Mouse (Mus musculus) cerebellum, postnatal 25 days (tissue): ENCODE data around the gene Caprin1.

Experiments
- DNase-seq, 2 experiments: peaks; one replicate each; pipeline ENCODE4 v3.0.0; 2021; ENCODE audit warnings: mixed read lengths in 2 of 2

Caprin1 gene

DNA sequence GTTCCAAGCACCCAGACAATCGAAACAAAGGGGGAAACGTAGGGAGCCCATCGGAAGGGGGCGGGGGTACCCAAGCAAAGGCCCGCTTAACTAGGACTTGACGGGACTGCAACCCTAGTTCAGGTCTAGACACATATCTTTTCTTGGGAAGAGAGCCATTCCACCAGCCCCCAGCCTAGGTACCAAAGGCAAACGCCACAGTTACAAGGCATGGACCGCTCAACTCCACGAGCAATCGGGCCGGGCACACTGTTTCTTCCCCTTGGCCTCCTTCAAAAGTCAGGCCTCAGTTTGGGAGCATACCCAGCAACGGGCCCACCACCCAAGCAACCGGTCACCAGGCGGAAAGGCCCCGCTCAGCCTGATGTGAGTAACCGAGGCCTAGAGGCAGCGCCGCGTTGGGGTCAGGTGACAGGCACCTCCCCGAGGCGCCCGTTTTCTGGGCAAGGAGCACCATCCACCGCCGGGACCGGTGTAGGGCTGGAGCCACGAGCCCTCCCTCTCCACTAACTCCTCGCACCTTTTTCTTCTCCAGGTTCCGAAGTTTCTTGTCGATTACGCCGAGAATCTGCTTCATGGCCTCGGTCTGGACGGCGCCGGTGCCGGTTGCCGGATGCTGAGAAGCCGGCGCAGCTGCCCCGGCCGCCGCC is 1.1 kb downstream of the Caprin1 start:
- peak in 1 of 2 experiments; percentile 74 for DNase-seq

- DNase-seq = peak; percentile 51 to 73
Observed at GRCm38 (mm10) chr2:103795843-103796210, 1.6 kb downstream of the Caprin1 start.

- DNase-seq = no peak
Observed at GRCm38 (mm10) chr2:103792009-103792408, 5.4 kb downstream of the Caprin1 start.

- DNase-seq = no peak
Observed at GRCm38 (mm10) chr2:103785735-103786134, 11.7 kb downstream of the Caprin1 start.

DNA sequence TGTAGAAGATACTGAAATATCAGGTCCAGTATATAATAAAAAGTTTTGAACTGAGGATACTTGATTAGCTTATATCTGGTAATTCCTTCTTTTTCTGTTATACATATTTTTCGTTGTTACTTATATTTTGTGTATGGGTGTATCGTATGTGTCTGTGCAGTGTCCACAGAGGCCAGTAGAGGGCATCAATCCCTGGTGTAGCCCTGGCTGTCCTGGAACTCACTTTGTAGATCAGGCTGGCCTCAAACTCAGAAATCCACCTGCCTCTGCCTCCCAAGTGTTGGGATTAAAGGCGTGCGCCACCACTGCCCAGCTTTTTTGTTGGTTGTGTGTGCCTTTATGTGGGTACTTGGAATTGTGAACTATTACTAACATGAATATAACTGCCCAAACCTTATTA is 12.8 kb downstream of the Caprin1 start:
- peak in 1 of 2 experiments; percentile 37 for DNase-seq

DNA sequence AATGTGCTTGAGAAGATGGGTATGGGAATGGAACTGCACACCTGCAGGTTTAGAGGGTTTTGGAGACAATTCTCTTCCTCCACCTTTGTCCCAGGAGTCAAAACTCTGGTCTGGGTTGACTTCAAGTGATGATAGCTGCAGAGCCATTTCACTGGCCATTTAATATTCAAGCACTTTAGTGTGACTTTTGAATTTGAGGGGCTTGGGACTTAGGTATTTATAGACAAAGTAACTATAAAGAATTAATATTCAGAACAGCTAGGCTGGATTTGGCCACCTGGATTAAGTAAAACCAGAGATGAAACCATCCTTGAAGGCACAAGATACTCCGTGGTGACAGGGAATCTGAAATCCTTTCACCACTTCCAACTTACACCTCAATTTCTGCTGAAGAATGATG is 35.0 kb downstream of the Caprin1 start:
- no peak for DNase-seq

- DNase-seq = no peak
Observed at GRCm38 (mm10) chr2:103761993-103762392, 35.5 kb downstream of the Caprin1 start.

- DNase-seq = peak; percentile 99
Observed at GRCm38 (mm10) chr2:103760906-103761716, 36.3 kb downstream of the Caprin1 start, which contains the start of gene Nat10. Nat10 (minus strand) TSS chr2:103761270.

- DNase-seq = no peak
Observed at GRCm38 (mm10) chr2:103760421-103760820, 37.0 kb downstream of the Caprin1 start.

DNA sequence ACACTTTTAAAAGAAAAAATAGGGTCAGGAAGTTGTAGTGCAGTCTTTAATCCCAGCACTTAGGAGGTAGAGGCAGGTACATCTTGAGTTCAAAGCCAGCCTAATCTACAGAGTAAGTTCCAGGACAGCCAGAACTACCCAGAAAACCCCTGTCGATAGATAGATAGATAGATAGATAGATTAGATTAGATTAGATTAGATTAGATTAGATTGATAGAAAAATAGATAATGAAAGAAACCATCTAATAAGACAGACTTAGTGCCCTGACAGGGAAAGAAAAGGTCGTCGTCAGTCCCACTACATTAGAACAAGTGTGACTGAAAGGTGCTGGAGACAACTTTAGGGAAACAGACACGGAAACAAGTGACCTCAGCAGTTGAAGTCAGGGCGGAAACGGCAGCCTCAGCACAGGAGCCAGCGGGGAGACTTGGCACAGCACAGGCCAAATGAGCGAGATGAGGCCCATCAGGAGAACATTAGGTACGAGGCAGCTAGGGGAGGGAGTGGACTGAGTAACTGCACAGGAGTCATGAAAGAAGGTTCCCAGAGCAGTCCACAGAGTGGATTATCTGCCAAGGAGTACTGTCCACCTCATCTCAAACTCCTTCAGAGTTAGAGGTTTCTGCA is 41.9 kb downstream of the Caprin1 start:
- no peak for DNase-seq

DNA sequence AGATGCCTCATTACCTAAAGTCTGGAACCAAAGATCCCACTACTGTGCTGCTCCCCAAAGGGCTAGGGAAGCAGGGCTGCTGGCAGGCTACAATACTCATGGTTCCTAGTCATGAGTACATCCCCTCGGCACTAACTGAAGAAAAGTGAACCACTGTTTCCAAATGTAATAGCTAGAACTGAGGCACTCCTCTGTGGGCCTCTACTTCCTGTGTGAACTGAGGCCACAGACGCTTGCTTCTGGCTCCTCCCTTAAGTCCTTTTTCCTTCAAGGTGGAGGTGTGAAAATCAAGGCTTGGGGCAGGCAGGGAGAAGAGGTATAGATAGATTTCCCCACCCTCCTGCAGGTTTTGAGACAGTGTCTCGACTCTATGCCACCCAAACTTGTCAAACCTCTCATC is 42.8 kb downstream of the Caprin1 start:
- no peak for DNase-seq

DNA sequence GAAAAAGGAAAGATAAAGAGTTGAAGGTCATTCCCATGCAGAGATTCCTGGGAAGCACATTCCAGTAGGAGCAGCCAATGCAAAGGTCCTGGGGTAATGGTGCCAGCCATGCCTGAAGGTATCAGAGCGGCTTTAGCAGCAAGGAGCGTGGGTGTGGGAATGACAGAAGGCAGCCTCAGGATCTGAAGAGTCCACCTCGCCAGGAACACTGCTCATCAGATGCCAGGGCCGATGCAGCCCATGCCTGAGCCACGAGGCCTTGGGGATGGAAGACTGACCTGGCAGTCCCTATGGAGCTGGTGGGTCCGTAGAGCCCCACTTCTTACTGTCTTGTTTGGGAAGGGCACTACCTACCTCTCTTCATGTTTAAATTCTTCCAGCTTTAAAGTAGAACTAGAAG is 45.7 kb downstream of the Caprin1 start:
- DNase-seq = no peak

GRCm38 (mm10) chr2:103749091-103749490 is 48.4 kb downstream of the Caprin1 start:
- DNase-seq = no peak

DNA sequence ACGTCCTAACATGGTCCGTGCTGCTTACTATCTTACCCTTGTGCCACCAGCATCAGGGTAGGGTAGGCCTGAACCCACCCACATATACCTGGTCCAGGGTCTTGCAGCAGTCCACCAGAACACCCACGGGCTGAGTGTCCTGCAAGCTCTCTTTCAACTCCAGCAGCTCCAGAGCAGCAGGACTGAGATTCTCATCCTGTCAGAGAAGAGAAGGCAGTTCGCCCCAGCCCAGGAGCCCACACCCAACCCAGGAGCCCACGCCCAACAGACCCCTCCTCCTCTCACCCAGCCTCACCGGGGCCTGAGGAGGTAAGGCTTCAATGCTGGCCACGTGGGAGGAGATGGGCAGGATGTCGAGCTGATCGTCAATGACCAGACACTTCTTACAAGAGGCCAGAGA is 49.6 kb downstream of the Caprin1 start:
- no peak for DNase-seq

DNA sequence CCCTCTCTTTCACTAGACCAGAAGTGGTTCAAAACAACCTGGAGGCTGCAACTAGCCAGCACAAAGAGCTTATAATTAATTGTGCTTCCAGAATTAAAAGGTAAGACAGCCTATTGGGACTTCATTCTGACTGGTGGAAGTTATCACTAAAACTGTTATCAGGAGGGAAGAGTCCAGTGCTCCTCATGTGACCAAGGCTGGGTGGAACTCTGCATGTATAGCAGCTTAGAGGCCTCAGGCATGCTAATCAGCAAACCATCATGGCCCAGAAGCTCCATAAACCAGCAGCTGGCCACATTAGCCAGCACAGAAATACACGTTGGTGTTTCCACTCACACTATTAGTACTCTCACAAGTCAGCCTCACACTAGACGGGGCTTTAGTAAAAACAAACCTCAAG is 50.7 kb downstream of the Caprin1 start:
- no peak for DNase-seq

DNA sequence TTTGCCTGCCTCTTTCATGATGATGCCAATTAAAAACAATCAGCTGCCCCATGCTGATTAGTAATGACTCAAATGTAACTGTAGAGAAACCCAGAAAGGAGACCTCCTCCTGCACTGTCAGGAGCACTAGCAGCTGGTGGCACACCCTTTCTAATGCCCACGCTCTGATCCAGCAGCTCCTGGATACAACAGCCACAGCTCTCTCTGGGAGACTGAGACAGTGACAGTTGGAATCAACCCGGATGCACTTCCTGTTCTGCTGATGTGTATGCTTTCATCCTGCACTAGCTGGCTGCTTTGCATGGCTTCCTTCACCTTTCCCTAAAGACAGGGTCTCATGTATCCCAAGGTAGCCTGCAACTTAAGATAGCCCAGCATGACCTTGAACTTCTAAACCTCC is 51.4 kb downstream of the Caprin1 start:
- DNase-seq = no peak

DNA sequence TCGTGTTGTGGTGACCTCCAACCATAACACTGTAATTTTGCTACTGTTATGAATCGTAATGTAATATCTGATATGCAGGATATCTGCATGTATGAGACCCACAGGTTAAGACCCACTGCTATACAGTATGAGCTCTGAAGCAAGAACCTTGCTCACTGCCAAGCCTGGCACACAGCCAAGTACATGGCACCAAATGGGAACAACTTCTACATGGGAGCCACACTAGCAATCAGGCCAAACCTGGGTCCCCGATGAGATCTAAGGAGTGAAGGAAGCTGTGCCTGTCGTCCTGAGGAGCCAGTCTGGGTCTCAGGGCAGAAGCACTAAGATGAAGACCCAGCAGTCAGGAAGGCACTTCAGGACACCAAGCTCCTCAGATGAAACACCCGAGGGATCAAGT is 52.0 kb downstream of the Caprin1 start:
- DNase-seq = peak; percentile 24 to 58

GRCm38 (mm10) chr2:103743988-103744387 is 53.5 kb downstream of the Caprin1 start:
- DNase-seq = peak; percentile 62 to 79

DNA sequence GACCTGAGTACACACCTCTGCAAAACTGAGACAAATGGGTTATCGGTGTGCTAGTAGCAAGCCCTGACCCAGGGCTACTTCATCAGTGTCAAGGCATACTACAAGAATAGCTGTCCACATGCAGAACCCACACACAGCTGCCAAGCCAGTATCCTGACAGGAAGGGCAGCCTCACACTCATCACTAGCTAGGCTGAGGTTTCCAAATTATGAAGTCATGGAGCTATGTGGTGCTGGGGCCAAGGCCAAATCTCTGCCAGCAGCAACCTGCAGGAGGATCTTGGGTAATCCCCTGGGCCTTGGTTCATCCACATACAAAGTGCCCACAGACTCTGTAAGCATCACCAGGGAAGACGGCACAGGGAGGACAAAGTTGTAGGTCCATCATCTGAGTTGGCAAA is 53.9 kb downstream of the Caprin1 start:
- no peak for DNase-seq

- no peak for DNase-seq
Observed at GRCm38 (mm10) chr2:103742821-103743220, 54.6 kb downstream of the Caprin1 start.

DNA sequence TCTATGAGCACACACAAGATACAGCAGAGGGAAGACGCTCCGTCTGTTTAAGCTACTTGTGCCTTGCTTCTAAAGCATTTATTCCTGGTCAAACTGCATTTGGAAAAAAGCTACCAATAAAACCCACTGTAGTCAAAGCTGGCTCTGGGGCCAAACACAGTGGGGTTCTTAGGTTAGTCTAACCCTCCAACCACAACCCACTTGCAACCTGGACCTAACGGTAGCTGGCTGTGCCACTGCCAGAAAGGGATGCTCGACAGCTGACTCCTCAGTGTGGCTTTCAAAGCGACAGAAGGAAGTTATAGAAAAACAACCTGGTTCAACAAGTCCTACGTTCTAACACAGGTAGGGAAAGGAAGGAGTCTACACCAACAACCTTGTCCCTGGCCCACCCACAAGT is 66.0 kb downstream of the Caprin1 start:
- DNase-seq = no peak

GRCm38 (mm10) chr2:103730999-103731398 is 66.5 kb downstream of the Caprin1 start:
- DNase-seq = no peak

DNA sequence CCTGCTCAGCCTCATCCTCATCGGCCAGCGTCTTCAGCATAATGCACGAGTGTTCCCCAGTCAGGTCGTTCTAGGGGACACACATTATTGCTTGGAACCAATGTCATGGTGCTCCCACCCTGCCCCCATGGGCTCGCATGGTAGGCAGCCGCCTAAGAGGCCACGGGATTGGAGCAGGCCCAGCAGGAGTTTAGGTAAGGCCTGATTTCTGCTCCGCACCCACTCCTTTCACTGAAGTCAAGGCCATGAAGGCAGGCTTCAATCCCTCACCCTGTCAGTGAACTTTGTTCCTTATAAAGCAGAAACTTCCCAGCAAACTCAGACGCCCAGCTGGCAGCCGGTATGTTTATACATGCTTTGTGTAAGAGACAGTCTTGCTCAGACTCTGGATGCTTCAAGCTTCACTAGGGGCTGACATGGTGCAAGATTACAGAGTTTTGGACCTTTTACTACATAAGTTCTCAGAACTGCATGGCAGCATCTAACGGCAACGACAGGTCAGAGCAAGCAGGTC is 69.4 kb downstream of the Caprin1 start:
- no peak for DNase-seq

GRCm38 (mm10) chr2:103724521-103724920 is 72.9 kb downstream of the Caprin1 start:
- no peak for DNase-seq
